Mouse (Mus musculus): Measurements from ENCODE around the gene Zfp609.

The Zfp609 gene

DNA sequence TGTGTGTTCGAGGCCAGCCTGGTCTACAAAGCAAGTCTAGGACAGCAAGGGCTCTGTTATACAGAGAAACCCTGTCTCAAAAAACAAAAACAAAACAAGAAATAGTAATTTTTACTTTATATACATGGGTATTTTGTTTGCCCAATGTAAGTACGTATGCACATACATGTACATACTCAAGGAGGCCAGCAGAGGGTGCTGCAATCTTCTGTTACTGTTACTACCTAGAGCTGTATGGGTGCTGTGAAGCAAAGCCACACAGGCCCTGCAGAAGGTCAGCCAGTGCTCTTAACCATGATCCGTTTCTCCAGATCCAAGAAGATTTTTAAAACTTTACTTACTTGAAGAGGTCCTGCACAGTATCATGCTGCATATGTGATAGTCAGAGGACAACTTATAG lies 74.7 kb downstream of the Zfp609 start:
- no peaks in the 10 kb centered on the region for H3K9me3 ChIP-seq (ENCODE audit: low read length)
- no peaks in the 10 kb centered on the region; the same call in 1 of the 2 replicates for H3K36me3 ChIP-seq (ENCODE audit: insufficient read depth, low read length)
- TF ChIP-seq NANOG (IDR thresholded peaks at IDR 0.05; ENCODE audit: borderline replicate concordance, low read length) (no peak), POU5F1 (IDR thresholded peaks at IDR 0.05; ENCODE audit: borderline replicate concordance, low read length) (no peak), CTCF (conservative IDR thresholded peaks at IDR 0.05; ENCODE audit: low read length) (peak; percentile 59)
- no peaks in the 10 kb centered on the region for H3K27me3 ChIP-seq (ENCODE audit: insufficient read depth, low read length)
- no peak overlapping the region for H3K4me3 ChIP-seq (replicated peaks; ENCODE audit: low read length)
- H3K4me1 ChIP-seq (replicated peaks; ENCODE audit: low read depth, low read length), result peaks cover 12% of the 10 kb centered on the region

DNA sequence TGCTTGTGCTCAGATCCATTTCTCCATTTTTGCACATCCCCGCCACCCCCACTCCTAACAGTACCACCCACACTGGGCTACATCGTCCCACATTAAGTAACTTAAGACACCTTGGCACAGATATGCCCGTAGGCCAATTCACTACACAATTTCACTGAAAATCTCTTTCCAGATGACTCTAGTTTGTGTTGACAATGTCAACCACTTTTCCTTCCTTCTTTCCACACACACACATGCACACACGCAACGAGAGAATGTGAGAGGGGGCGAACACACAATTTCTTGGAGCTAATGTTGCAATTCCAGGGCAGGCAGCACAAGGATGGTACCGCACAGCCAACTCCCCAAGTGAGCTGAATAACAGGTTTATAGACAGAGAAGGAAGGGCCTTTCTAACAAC lies 75.5 kb downstream of the Zfp609 start:
- TF ChIP-seq NANOG (IDR thresholded peaks at IDR 0.05; ENCODE audit: borderline replicate concordance, low read length) (no peak), POU5F1 (IDR thresholded peaks at IDR 0.05; ENCODE audit: borderline replicate concordance, low read length) (no peak), CTCF (conservative IDR thresholded peaks at IDR 0.05; ENCODE audit: low read length) (no peak)

GRCm38 (mm10) chr9:65748102-65748501 lies 79.3 kb downstream of the Zfp609 start:
- peaks cover 22% of the 10 kb centered on the region for H3K4me1 ChIP-seq (replicated peaks; ENCODE audit: low read depth, low read length)
- no peaks in the 10 kb centered on the region for H3K27me3 ChIP-seq (ENCODE audit: insufficient read depth, low read length)
- TF ChIP-seq POU5F1 (IDR thresholded peaks at IDR 0.05; ENCODE audit: borderline replicate concordance, low read length) (no peak), CTCF (conservative IDR thresholded peaks at IDR 0.05; ENCODE audit: low read length) (no peak), NANOG (IDR thresholded peaks at IDR 0.05; ENCODE audit: borderline replicate concordance, low read length) (no peak)
- no peaks in the 10 kb centered on the region for H3K36me3 ChIP-seq (ENCODE audit: insufficient read depth, low read length)
- no peaks in the 10 kb centered on the region for H3K9me3 ChIP-seq (ENCODE audit: low read length)
- H3K4me3 ChIP-seq (replicated peaks; ENCODE audit: low read length), result no peak overlapping the region

More for the DNA sequence above, 75.5 kb downstream of the Zfp609 start:
- Histone ChIP-seq H3K27me3 (ENCODE audit: insufficient read depth, low read length) (no peaks in the 10 kb centered on the region), H3K9me3 (ENCODE audit: low read length) (no peaks in the 10 kb centered on the region), H3K36me3 (ENCODE audit: insufficient read depth, low read length) (no peaks in the 10 kb centered on the region; the same call in 1 of the 2 replicates), H3K4me3 (replicated peaks; ENCODE audit: low read length) (no peak overlapping the region), H3K4me1 (replicated peaks; ENCODE audit: low read depth, low read length) (peaks cover 12% of the 10 kb centered on the region)

GRCm38 (mm10) chr9:65746479-65746878 lies 80.9 kb downstream of the Zfp609 start:
- Histone ChIP-seq H3K4me3 (replicated peaks; ENCODE audit: low read length) (no peak overlapping the region), H3K9me3 (ENCODE audit: low read length) (no peaks in the 10 kb centered on the region), H3K36me3 (ENCODE audit: insufficient read depth, low read length) (no peaks in the 10 kb centered on the region), H3K27me3 (ENCODE audit: insufficient read depth, low read length) (no peaks in the 10 kb centered on the region), H3K4me1 (replicated peaks; ENCODE audit: low read depth, low read length) (peaks cover 27% of the 10 kb centered on the region)
- TF ChIP-seq NANOG (IDR thresholded peaks at IDR 0.05; ENCODE audit: borderline replicate concordance, low read length) (no peak), POU5F1 (IDR thresholded peaks at IDR 0.05; ENCODE audit: borderline replicate concordance, low read length) (no peak), CTCF (conservative IDR thresholded peaks at IDR 0.05; ENCODE audit: low read length) (no peak)

GRCm38 (mm10) chr9:65745456-65745855 lies 81.9 kb downstream of the Zfp609 start:
- TF ChIP-seq CTCF (conservative IDR thresholded peaks at IDR 0.05; ENCODE audit: low read length) (no peak), NANOG (IDR thresholded peaks at IDR 0.05; ENCODE audit: borderline replicate concordance, low read length) (no peak), POU5F1 (IDR thresholded peaks at IDR 0.05; ENCODE audit: borderline replicate concordance, low read length) (no peak)
- H3K36me3 ChIP-seq (ENCODE audit: insufficient read depth, low read length), result no peaks in the 10 kb centered on the region
- no peak overlapping the region for H3K4me3 ChIP-seq (replicated peaks; ENCODE audit: low read length)
- H3K9me3 ChIP-seq (ENCODE audit: low read length), result no peaks in the 10 kb centered on the region
- H3K4me1 ChIP-seq (replicated peaks; ENCODE audit: low read depth, low read length), result peaks cover 28% of the 10 kb centered on the region
- H3K27me3 ChIP-seq (ENCODE audit: insufficient read depth, low read length), result no peaks in the 10 kb centered on the region

DNA sequence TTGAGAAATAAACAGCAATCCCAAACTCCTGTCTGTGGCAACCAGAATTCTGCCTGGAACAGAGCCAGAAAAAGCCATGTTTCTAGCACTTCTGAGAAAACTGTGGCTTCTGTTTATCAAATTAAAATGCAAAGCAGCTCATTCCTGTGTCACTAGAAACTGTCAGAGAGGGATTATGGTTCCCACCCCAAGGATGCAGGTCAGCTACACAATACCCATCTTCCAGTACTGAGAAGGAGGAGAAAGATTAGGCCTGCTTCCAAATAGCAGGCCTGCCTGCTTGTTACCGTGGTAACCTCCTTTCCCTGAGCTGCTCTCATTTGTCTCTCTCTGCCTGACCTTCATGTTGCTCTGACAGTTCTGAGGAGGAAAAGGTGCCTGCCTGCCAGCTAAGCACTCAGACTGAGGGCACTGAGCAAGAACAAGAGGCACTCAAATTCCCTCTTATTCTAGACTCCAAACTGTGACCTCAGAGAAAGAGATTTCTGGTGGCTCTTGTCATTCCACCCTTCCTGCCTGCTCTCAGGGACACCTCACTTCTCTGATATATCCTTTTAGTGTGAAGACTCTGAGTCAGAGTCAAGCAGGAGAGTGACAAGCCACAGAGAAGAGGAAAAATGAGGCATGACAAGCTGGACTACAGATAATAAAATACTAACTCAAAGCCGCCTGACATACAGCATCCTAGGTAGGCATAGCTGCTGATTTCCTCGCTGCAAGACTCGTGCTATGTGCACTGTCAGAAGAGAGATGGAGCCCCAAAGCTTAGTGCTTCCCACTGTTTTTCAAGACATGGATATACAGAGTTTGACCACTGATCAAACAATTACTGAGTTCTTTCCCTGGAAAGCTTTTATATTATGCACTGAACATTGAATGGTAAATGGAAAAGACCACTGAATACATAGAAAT lies 82.9 kb downstream of the Zfp609 start:
- no peaks in the 10 kb centered on the region for H3K36me3 ChIP-seq (ENCODE audit: insufficient read depth, low read length)
- no peaks in the 10 kb centered on the region for H3K27me3 ChIP-seq (ENCODE audit: insufficient read depth, low read length)

GRCm38 (mm10) chr9:65743809-65744170 lies 83.6 kb downstream of the Zfp609 start:
- TF ChIP-seq NANOG (IDR thresholded peaks at IDR 0.05; ENCODE audit: borderline replicate concordance, low read length) (no peak), CTCF (conservative IDR thresholded peaks at IDR 0.05; ENCODE audit: low read length) (no peak), POU5F1 (IDR thresholded peaks at IDR 0.05; ENCODE audit: borderline replicate concordance, low read length) (no peak)
- no peak overlapping the region for H3K4me3 ChIP-seq (replicated peaks; ENCODE audit: low read length)
- H3K4me1 ChIP-seq (replicated peaks; ENCODE audit: low read depth, low read length), result peaks cover 28% of the 10 kb centered on the region
- no peaks in the 10 kb centered on the region for H3K9me3 ChIP-seq (ENCODE audit: low read length)
- H3K36me3 ChIP-seq (ENCODE audit: insufficient read depth, low read length), result no peaks in the 10 kb centered on the region
- no peaks in the 10 kb centered on the region for H3K27me3 ChIP-seq (ENCODE audit: insufficient read depth, low read length)

More for the DNA sequence above, 82.9 kb downstream of the Zfp609 start:
- Histone ChIP-seq H3K4me3 (replicated peaks; ENCODE audit: low read length) (no peak overlapping the region), H3K4me1 (replicated peaks; ENCODE audit: low read depth, low read length) (peaks cover 28% of the 10 kb centered on the region), H3K9me3 (ENCODE audit: low read length) (no peaks in the 10 kb centered on the region)
- no peak for TF ChIP-seq CTCF (conservative IDR thresholded peaks at IDR 0.05; ENCODE audit: low read length)
- no peak for TF ChIP-seq POU5F1 (IDR thresholded peaks at IDR 0.05; ENCODE audit: borderline replicate concordance, low read length)
- no peak for TF ChIP-seq NANOG (IDR thresholded peaks at IDR 0.05; ENCODE audit: borderline replicate concordance, low read length)

- TF ChIP-seq POU5F1 (IDR thresholded peaks at IDR 0.05; ENCODE audit: borderline replicate concordance, low read length) (no peak), NANOG (IDR thresholded peaks at IDR 0.05; ENCODE audit: borderline replicate concordance, low read length) (no peak), CTCF (conservative IDR thresholded peaks at IDR 0.05; ENCODE audit: low read length) (no peak)
- Histone ChIP-seq H3K9me3 (ENCODE audit: low read length) (no peaks in the 10 kb centered on the region), H3K36me3 (ENCODE audit: insufficient read depth, low read length) (0 out of 2 replicates have a peak, but pooled peaks cover 3% of the 10 kb centered on the region), H3K4me1 (replicated peaks; ENCODE audit: low read depth, low read length) (peaks cover 28% of the 10 kb centered on the region), H3K4me3 (replicated peaks; ENCODE audit: low read length) (no peak overlapping the region), H3K27me3 (ENCODE audit: insufficient read depth, low read length) (no peaks in the 10 kb centered on the region)
Observed at GRCm38 (mm10) chr9:65743322-65743721, 84.0 kb downstream of the Zfp609 start.
